Mouse (Mus musculus): Measurements from ENCODE around the gene Commd2. TPM values are rescaled to one million over a fixed set of nuclear protein-coding genes. Genes with fewer than 3 reads are reported as not detected.
A peak's percentile ranks its signal among the peaks of the same experiment; 100 is the strongest.

The Commd2 gene
- 10 to 100 TPM; 20.3 to 22.6 TPM for total RNA-seq (2021)

- peak; percentile 88 to 90 for DNase-seq
These were observed at the start of gene Commd2 for GRCm38 (mm10) chr3:57651231-57651864. Gene Commd2 (minus strand): TSS chr3:57651715.

DNA sequence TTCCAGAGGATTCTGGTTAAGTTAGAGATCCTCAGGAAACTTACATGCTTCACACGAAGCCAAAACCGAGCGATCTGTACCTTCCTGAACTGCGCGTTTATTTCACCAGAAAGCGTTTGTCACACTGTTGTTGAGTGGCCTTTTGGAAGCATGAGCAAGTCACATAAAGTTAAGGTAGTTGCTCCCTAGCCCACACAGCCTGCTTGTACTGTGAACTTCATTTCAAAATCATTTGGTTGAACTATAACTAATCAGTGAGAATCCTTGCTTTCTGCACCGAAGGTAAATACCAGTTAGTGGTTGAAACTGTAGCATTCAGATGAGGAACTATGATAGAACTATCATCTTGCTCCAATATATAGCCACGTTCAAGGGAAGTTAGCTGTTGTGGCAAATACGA lies 45.3 kb upstream of the Commd2 start:
- no peak for DNase-seq

DNA sequence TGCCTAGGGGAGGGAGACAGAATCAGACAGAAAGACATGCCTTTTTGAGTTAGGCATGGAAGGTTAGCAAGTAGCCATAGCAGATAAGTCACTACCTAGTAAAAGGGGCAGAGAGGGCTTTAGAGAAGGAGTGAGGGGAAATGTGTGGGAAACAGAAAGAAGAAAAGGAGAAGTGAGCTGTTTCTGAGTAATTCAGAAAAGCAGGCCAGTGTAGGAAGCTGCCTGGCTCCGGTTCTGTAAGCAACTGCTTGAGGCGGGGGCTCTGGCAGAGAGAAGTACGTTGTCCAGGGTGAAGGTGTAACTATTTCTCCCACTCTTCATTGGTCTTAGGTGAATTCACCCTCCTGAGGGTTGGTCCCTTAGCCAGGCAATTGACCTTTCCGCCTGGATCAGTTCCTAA lies 44.7 kb upstream of the Commd2 start:
- DNase-seq: no peak

- no peak for DNase-seq
These were observed 41.2 kb upstream of the Commd2 start, which contains the start of gene Ankub1 for GRCm38 (mm10) chr3:57692719-57693118. Gene Ankub1 (minus strand): TSS chr3:57692799.

DNA sequence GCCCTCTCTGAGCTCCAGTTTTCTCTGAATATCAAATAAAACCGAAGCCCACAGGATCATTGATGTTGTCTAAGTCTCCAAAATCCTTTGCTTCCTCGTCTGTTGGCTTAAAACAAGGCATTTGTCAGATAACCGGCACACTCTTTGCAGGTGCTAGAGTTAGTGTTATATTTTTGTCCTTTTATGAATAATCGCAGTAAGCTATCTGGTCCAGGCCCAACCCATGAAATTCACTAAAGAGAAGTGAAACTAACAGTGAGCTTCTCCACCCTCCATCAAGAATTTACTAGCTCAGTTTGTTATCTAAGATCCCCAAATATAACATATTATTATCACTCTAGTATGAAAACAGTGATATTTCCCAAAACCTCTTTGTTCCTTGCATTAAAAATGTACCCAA lies 40.3 kb upstream of the Commd2 start:
- DNase-seq: no peak

- DNase-seq: peak; percentile 14 to 36
These were observed 26.3 kb upstream of the Commd2 start for GRCm38 (mm10) chr3:57677786-57678185.

- DNase-seq: no peak
These were observed 22.6 kb upstream of the Commd2 start for GRCm38 (mm10) chr3:57674075-57674474.

DNA sequence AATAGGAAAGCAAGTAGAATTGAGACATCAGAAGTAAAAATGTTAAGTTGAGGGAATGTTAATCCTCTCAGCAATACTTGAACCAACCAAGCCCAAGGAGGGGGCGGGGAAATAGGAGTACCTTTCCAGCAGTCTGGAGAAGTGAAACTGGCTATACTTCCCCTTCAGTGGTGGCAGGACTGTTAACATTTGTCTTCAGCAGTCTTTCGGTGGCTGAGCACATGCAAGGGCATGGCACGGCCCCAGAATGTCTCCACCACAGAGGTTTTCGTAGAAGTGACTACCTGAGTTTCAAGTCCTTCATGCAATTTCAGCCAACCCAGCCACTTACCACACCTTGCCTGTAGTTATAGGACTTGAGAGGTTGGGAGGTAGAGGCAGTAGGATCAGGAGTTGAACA lies 22.1 kb upstream of the Commd2 start:
- DNase-seq: no peak

- DNase-seq: peak; percentile 47 to 64
These were observed 15.7 kb upstream of the Commd2 start for GRCm38 (mm10) chr3:57667054-57667723.

- no peak for DNase-seq
These were observed 14.4 kb upstream of the Commd2 start for GRCm38 (mm10) chr3:57665880-57666279.

DNA sequence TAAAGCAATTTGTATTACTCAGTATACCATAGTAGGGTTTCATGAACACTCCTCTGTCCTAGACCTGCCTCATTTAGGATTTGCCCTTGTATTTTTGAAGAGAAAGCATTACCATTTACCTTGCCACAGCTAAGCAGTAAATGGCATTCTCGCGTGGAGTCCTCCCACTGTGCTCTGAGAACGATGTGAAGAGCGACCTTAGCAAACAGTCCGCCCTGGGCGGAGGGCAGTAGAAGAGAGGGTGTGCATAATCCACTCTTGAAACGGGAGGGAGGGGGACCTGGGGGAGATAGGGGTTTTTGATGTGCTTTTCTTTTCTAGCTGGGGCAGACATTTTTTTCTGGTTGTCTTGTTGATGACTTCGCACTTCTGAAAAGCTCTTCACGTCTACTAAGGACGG lies 13.2 kb upstream of the Commd2 start:
- no peak for DNase-seq

GRCm38 (mm10) chr3:57663731-57664130 lies 12.2 kb upstream of the Commd2 start:
- DNase-seq: no peak

DNA sequence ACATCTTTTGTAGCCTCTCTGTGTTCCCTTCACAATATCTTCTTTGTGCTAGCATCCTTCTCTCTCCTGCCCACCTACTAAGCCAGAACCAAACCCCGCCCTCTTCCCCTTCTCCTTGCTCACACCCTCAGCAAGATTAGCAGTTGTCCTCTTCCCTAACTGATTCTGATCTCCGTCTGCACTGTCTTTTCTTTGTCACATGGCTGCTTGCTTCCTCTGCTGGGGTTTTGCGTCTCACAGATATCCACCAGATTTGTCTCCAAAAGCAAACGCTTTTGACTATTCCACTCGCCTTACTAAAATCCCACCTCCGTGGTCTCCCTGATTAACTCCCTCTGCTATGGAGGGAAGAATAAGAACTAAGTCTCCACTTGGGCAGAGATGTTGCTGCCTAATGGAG lies 7.1 kb upstream of the Commd2 start:
- DNase-seq: no peak

DNA sequence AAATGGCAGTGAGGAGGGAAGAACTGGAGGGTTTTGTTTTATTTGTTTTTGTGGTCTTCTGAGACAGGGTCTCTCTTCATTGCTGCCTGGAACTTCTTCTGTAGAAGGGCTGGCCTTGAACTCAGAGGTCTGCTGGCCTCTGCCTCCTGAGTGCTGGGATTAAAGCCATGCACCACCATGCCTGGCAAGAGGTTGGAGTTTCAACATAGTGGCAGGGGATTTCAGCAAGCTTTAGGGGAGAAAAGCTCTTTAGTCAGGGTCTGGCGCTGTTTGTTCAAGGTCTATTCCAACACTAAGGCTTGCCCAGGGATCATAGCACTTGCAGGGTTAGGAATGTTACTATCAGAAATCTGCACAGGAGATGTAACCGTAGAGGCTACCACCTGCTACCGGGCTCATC lies 2.1 kb upstream of the Commd2 start:
- DNase-seq: no peak

DNA sequence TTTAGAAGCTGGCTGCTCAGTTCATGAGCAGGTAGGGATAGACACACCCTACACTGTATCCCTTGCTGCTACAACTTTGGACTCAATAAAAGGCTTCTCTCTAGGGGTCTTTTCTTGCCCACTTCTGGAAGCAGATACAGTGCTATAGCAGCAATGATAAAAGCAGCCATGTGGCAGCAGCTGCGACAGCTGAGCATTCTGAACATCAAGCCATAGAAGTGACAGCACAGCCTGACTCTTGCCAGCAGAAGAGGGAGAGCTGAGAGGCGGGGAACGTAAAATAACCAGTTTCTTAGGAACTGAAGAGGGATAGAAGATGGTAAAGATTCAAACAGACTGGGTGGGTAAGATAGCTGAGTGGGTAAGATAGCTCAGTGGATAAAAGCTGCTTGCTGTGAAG lies 970 bp upstream of the Commd2 start:
- no peak for DNase-seq

DNA sequence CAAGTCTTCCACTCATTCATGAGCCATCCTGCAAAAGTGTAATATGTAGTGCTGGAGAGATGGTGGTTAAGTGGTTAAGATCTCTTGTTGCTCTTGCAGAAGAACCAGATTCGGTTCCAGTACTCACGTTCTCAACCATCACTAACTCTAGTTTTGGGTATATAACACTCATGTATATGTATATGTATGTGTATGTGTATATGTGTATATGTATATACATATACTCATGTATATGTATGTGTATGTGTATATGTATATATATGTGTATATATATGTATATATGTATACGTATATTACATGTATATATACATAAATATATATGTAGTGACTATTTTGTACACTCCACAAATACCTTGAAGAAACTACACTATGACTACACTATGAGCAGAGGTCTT lies 347 bp upstream of the Commd2 start:
- no peak for DNase-seq

GRCm38 (mm10) chr3:57643191-57643590 lies 8.3 kb downstream of the Commd2 start:
- no peak for DNase-seq

DNA sequence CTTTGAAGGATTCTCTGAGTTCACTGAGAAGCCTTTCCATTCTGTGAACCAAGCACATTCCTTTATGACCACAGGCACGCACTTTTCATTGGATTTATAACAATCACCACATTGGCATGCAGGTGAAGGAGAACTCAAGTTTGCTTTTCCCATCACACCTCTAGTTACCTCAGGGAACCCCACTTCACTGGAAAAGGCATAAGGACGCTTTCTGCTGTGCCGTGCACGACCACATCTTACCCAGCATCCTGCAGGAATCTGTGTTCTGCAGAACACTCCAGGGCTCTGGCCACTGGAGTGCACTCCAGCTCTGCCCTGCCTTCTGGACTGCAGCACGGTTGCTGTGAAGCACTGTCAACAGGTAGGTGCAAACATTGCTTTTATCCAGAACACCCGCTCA lies 13.9 kb downstream of the Commd2 start:
- DNase-seq: no peak

GRCm38 (mm10) chr3:57634763-57635487 lies 16.6 kb downstream of the Commd2 start:
- peak; percentile 4 for DNase-seq

DNA sequence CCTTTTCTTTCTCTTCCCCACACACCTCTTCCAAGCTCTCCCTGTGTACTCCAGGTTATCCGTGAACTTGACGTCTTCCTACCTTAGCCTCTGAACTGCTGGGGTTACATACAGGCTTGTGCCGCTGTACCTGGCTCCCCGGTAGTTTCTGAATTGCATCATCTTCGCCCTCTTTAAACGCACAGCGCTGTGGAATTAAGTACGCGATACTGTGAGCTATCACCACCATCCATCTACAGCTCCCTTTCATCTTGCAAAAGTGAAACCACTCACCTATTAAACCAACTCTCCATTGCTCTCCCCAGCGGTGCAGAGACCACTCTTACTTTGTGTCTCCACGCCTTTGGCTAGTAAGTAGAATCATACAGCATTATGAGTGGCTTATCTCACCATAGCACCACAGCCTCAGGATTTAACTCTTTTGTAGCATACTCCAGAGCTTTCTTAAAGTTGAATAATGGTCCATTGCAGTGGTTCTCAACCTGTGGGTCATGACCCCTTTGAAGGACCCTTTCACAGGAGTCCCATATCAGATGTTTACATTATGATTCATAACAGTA lies 24.5 kb downstream of the Commd2 start:
- DNase-seq: no peak

- peak; percentile 40 to 53 for DNase-seq
These were observed 26.1 kb downstream of the Commd2 start for GRCm38 (mm10) chr3:57625275-57625997.

DNA sequence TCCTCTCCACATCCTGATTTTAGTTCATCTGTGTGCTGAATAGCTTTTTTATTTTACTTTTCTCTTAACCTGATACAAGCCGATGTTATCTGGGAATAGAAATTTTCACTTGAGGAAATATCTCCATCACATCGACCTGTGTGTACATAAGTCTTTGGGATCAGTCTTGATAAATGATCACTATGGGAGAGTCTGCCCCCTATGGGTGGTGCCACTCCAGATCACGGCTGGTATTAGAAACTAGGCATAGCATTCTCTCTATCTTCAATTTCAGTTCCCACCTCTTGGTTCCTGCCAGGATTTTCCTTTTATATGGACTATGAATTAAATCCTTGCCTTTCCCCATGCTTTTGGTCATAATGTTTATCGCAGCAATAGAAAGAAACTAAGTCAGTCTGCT lies 31.8 kb downstream of the Commd2 start:
- no peak for DNase-seq

DNA sequence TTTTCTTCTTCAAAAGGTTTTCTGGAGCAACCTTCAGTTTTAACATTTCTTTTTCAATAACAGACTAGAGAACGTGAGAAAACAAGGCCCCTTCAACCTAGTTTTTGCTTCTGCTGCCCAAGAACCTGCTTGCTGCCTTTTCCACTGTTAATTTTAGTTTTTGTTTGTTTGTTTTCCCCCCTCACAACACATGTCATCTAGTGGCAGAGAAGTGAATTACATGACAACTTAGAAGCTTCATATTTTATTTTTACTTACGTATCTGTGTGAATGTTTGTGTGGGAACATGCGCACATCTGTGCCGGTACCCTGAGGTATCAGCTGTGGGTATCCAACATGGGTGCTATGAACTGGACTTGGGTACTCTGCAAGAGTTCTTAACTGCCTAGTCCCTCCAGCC lies 35.9 kb downstream of the Commd2 start:
- no peak for DNase-seq
